Comparison of ENCODE assay signal across 17 mouse cellular contexts in the genomic region with DNA sequence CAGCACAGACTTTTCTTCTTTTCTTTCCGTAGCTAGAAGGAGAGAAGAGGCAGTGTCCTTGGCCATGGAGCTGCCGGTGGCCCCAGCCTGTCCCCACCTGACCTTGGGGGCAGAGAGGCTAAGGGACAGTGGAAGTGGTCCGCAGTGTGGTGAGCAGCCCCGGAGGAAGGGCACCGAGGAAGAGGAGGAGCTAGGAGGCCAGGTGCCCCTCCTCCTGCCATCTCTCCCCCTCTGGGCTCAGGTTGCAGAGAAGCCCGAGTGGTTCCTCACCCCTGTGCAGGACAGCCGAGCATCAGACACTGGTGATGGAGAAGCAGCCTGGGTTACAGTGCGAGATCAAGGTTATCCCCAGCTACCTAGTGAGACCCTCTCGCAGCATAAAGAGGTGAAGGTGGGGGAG. TPM values are rescaled to one million over a fixed set of nuclear protein-coding genes. Genes with fewer than 3 reads are reported as not detected.
A peak's percentile ranks its signal among the peaks of the same experiment; 100 is the strongest.
DNase-seq lines count a peak whose midpoint lies in the region; ATAC-seq lines count a peak whose summit lies in the region.
"Had no signal": no experiment of that assay in that cellular context is flagged by ENCODE, and none has a peak within 500 bp of the region (broad histone marks: within the 10 kb centered on the region; RNA-seq: fewer than 3 reads in every experiment).

A gene (minus strand): TSS at position 167 of the 400 bp plus-strand sequence.

- H3K4me2 ChIP-seq in heart, embryonic 12.5 days: no peak within 1 kb of the TSS
- H3K4me2 ChIP-seq in limb, embryonic 11.5 days (ENCODE audit: low read depth, severe bottlenecking): peak within 1 kb of the TSS; percentile 37
- H3K4me2 ChIP-seq: forebrain, embryonic 12.5 days; heart, embryonic 13.5 days; midbrain, embryonic 12.5 days had no signal

- H3K9me3 ChIP-seq in heart, embryonic 10.5 days: no peaks in the 10 kb centered on the region
- H3K9me3 ChIP-seq in heart, embryonic 12.5 days (replicated peaks): no peaks in the 10 kb centered on the region
- H3K9me3 ChIP-seq in embryonic facial prominence, embryonic 10.5 days: no peaks in the 10 kb centered on the region
- no peaks in the 10 kb centered on the region for H3K9me3 ChIP-seq in limb, embryonic 11.5 days (ENCODE audit: control insufficient read depth, low read length)
- H3K9me3 ChIP-seq: forebrain, embryonic 12.5 days; G1E; heart, embryonic 13.5 days; midbrain, embryonic 12.5 days had no signal

- H3K4me3 ChIP-seq in heart, embryonic 10.5 days: peak within 1 kb of the TSS; percentile 5; the same call in 1 of the 2 replicates
- no peak within 1 kb of the TSS for H3K4me3 ChIP-seq in heart, embryonic 12.5 days
- H3K4me3 ChIP-seq in embryonic facial prominence, embryonic 10.5 days: peak within 1 kb of the TSS; percentile 48
- H3K4me3 ChIP-seq in limb, embryonic 11.5 days (ENCODE audit: low read depth, low read length): peak within 1 kb of the TSS; percentile 12; the same call in 1 of the 2 replicates
- H3K4me3 ChIP-seq: forebrain, embryonic 12.5 days; gastrocnemius, adult 2 months; heart, embryonic 13.5 days; midbrain, embryonic 12.5 days had no signal

- whole genome bisulfite sequencing in heart, embryonic 10.5 days: 14% methylated on average over 9 of the region's 9 CpGs
- WGBS in heart, embryonic 12.5 days: 16% methylated on average over 9 of the region's 9 CpGs
- WGBS in embryonic facial prominence, embryonic 10.5 days: 15% methylated on average over 9 of the region's 9 CpGs
- 14% methylated on average over 9 of the region's 9 CpGs for WGBS in limb, embryonic 11.5 days

- no peak within 1 kb of the TSS for H3K9ac ChIP-seq in heart, embryonic 12.5 days
- H3K9ac ChIP-seq in limb, embryonic 11.5 days (ENCODE audit: low read length): peak within 1 kb of the TSS; percentile 34; the same call in 1 of the 2 replicates
- H3K9ac ChIP-seq: forebrain, embryonic 12.5 days; heart, embryonic 13.5 days; midbrain, embryonic 12.5 days had no signal

- H3K36me3 ChIP-seq in heart, embryonic 10.5 days: no peaks in the 10 kb centered on the region
- no peaks in the 10 kb centered on the region for H3K36me3 ChIP-seq in heart, embryonic 12.5 days
- H3K36me3 ChIP-seq in embryonic facial prominence, embryonic 10.5 days (replicated peaks): no peaks in the 10 kb centered on the region
- H3K36me3 ChIP-seq in limb, embryonic 11.5 days (ENCODE audit: control insufficient read depth, insufficient read depth, low read length): no peaks in the 10 kb centered on the region
- H3K36me3 ChIP-seq: forebrain, embryonic 12.5 days; G1E; heart, embryonic 13.5 days; midbrain, embryonic 12.5 days had no signal

- DNase-seq in heart, embryonic 10.5 days (ENCODE audit: low spot score): no peak
- DNase-seq in kidney, postnatal 4 days: peak; percentile 17 to 42
- DNase-seq in kidney, adult 11 months: no peak
- peak; percentile 23 for DNase-seq in embryonic facial prominence, embryonic 10.5 days (ENCODE audit: low spot score)
- DNase-seq in limb, embryonic 11.5 days (ENCODE audit: low spot score): no peak
- no peak for DNase-seq in left cerebral cortex, postnatal 4 days
- no peak for DNase-seq in ovary, adult 18-20 months (ENCODE audit: low spot score)
- DNase-seq: adrenal gland, postnatal 14 days; B cell, adult 2 months; cerebellum, adult 9-10 months; gastrocnemius, adult 2 months; lung, postnatal 14 days had no signal

- no peak within 1 kb of the TSS for H3K27ac ChIP-seq in heart, embryonic 10.5 days
- no peak within 1 kb of the TSS for H3K27ac ChIP-seq in heart, embryonic 12.5 days (ENCODE audit: poor library complexity, severe bottlenecking)
- peak within 1 kb of the TSS; percentile 68 for H3K27ac ChIP-seq in embryonic facial prominence, embryonic 10.5 days (replicated peaks)
- H3K27ac ChIP-seq in limb, embryonic 11.5 days (replicated peaks; ENCODE audit: low read depth, low read length): no peak within 1 kb of the TSS
- H3K27ac ChIP-seq: forebrain, embryonic 12.5 days; gastrocnemius, adult 2 months; heart, embryonic 13.5 days; midbrain, embryonic 12.5 days had no signal

- no peaks in the 10 kb centered on the region for H3K27me3 ChIP-seq in heart, embryonic 10.5 days (ENCODE audit: insufficient read depth, poor library complexity, severe bottlenecking)
- H3K27me3 ChIP-seq in heart, embryonic 12.5 days (replicated peaks): no peaks in the 10 kb centered on the region
- H3K27me3 ChIP-seq in embryonic facial prominence, embryonic 10.5 days (replicated peaks; ENCODE audit: low read depth, poor library complexity, severe bottlenecking): no peaks in the 10 kb centered on the region
- H3K27me3 ChIP-seq in limb, embryonic 11.5 days (ENCODE audit: control insufficient read depth, insufficient read depth, low read length): no peaks in the 10 kb centered on the region
- H3K27me3 ChIP-seq: forebrain, embryonic 12.5 days; midbrain, embryonic 12.5 days had no signal

- no peak for ATAC-seq in heart, embryonic 12.5 days (ENCODE audit: insufficient number of reproducible peaks, low FRiP score)
- ATAC-seq in limb, embryonic 11.5 days (ENCODE audit: insufficient number of reproducible peaks, low FRiP score, low TSS enrichment, low read depth): no peak

- peaks cover 6% of the 10 kb centered on the region; the same call in 1 of the 2 replicates for H3K4me1 ChIP-seq in heart, embryonic 10.5 days
- H3K4me1 ChIP-seq in heart, embryonic 12.5 days (replicated peaks): no peaks in the 10 kb centered on the region
- peaks cover 7% of the 10 kb centered on the region for H3K4me1 ChIP-seq in embryonic facial prominence, embryonic 10.5 days
- H3K4me1 ChIP-seq in limb, embryonic 11.5 days (ENCODE audit: control insufficient read depth, insufficient read depth, low read length): no peaks in the 10 kb centered on the region
- H3K4me1 ChIP-seq: forebrain, embryonic 12.5 days; heart, embryonic 13.5 days; midbrain, embryonic 12.5 days had no signal

- intact Hi-C loops in left cerebral cortex, postnatal 4 days (cut with DNase I): no loop called here

RNA-seq across cellular contexts. Expression of the gene that starts here (rescaled TPM):
- 2.3 and 5.2 TPM in 2 replicates for polyA plus RNA-seq in heart, embryonic 10.5 days (2016; fragmentation: Nextera tagmentation; extraction: Ambion mirVana)
- 0.70 and 1.6 TPM in 2 replicates for polyA plus RNA-seq in heart, embryonic 12.5 days (2016; fragmentation: Nextera tagmentation; extraction: Ambion mirVana)
- polyA plus RNA-seq in embryonic facial prominence, embryonic 10.5 days (2016; fragmentation: Nextera tagmentation; extraction: Ambion mirVana): 3.1 and 4.0 TPM in 2 replicates
- polyA plus RNA-seq in limb, embryonic 11.5 days (2014; fragmentation: Nextera tagmentation; extraction: Ambion mirVana): 4.6 and 5.7 TPM in 2 replicates
- total RNA-seq in left cerebral cortex, postnatal 4 days (2021): 1 to 10 TPM; 2.0 to 2.7 TPM

Comparison
In these comparisons a context has a peak if more than half of its experiments do, and no peak if none do; other contexts are left out.
1. DNase-seq: peak in kidney, postnatal 4 days (2 of 2) and embryonic facial prominence, embryonic 10.5 days (single experiment); none in heart, embryonic 10.5 days (single experiment), kidney, adult 11 months (single experiment), limb, embryonic 11.5 days (single experiment), left cerebral cortex, postnatal 4 days (single experiment) and ovary, adult 18-20 months (single experiment).